Mouse (Mus musculus) forebrain, embryonic 16.5 days (tissue): ENCODE data around the gene Bsn. TPM values are rescaled to one million over a fixed set of nuclear protein-coding genes. Genes with fewer than 3 reads are reported as not detected.

ENCODE experiments used
- ATAC-seq: fragments of 200-750 bp; cut with Nextera tagmentation; 2 replicates; pipeline ENCODE4 v1.8.0; 2017; ENCODE audit warnings: mild to moderate bottlenecking, moderate library complexity
- H3K27ac ChIP-seq: fragments of 300-500 bp; sonication (generic); 2 replicates; pipeline ENCODE4 v1.5.1; 2014; ENCODE audit warnings: low read length, control low read depth
- H3K27me3 ChIP-seq: fragments of 300-500 bp; sonication (generic); replicated peaks from 2 replicates; pipeline ENCODE4 v1.6.1; 2014; ENCODE audit warnings: low read length; ENCODE audit not compliant: control insufficient read depth, insufficient read depth
- H3K36me3 ChIP-seq: fragments of 300-500 bp; sonication (generic); 2 replicates; pipeline ENCODE4 v1.6.1; 2014; ENCODE audit not compliant: control insufficient read depth, insufficient read depth
- H3K4me1 ChIP-seq: fragments of 300-500 bp; sonication (generic); replicated peaks from 2 replicates; pipeline ENCODE4 v1.6.1; 2014; ENCODE audit warnings: low read length; ENCODE audit not compliant: control insufficient read depth, insufficient read depth
- H3K4me2 ChIP-seq: fragments of 300-500 bp; sonication (generic); 2 replicates; pipeline ENCODE4 v1.6.1; 2014; ENCODE audit warnings: mild to moderate bottlenecking, low read length, control low read depth
- H3K4me3 ChIP-seq: fragments of 300-500 bp; sonication (generic); replicated peaks from 2 replicates; pipeline ENCODE4 v1.5.1; 2014; ENCODE audit warnings: mild to moderate bottlenecking, low read length, control low read depth
- H3K9ac ChIP-seq: fragments of 300-500 bp; sonication (generic); replicated peaks from 2 replicates; pipeline ENCODE4 v1.6.1; 2014; ENCODE audit warnings: low read depth, low read length, control low read depth
- H3K9me3 ChIP-seq: fragments of 300-500 bp; sonication (generic); 2 replicates; pipeline ENCODE4 v1.6.1; 2016; ENCODE audit warnings: low read length; ENCODE audit not compliant: control insufficient read depth
- WGBS: fragments of 180-500 bp; shearing (Covaris S2); extraction: QIAGEN DNeasy Blood & Tissue Kit; methylation state at CpG from one replicate; pipeline ENCODE4 v1.1.7; 2014; 5-methylcytosine and 5-hydroxymethylcytosine counted together
- polyA plus RNA-seq: library from polyadenylated mRNA; unstranded; fragments of >200 nt; fragmentation: Nextera tagmentation; extraction: Ambion mirVana; gene quantifications from 2 replicates; pipeline ENCODE4 v1.2.1, GENCODE M21; 2015

Gene Bsn
- polyA plus RNA-seq, 1 experiment from 2014 or later: 8.5 TPM

GRCm38 (mm10) chr9:108145740-108146139 is 44.4 kb downstream of the Bsn start:
- no peak for ATAC-seq

GRCm38 (mm10) chr9:108144371-108145270 is 45.6 kb downstream of the Bsn start:
- no peak for ATAC-seq
- Histone ChIP-seq H3K4me3 (no peak overlapping the region), H3K27ac (no peak overlapping the region), H3K9ac (no peak overlapping the region), H3K4me1 (no peaks in the 10 kb centered on the region), H3K36me3 (no peaks in the 10 kb centered on the region), H3K27me3 (no peaks in the 10 kb centered on the region), H3K9me3 (no peaks in the 10 kb centered on the region), H3K4me2 (no peak overlapping the region)
- 85% methylated on average over 17 of the region's 17 CpGs for WGBS

More at GRCm38 (mm10) chr9:108145740-108146139, 44.4 kb downstream of the Bsn start:
- H3K27ac ChIP-seq: no peak overlapping the region
- no peak overlapping the region for H3K4me3 ChIP-seq
- H3K4me1 ChIP-seq: no peaks in the 10 kb centered on the region
- H3K9ac ChIP-seq: no peak overlapping the region
- H3K9me3 ChIP-seq: no peaks in the 10 kb centered on the region
- no peaks in the 10 kb centered on the region for H3K36me3 ChIP-seq
- H3K4me2 ChIP-seq: no peak overlapping the region
- no peaks in the 10 kb centered on the region for H3K27me3 ChIP-seq
- 75% methylated on average over 6 of the region's 6 CpGs for WGBS

DNA sequence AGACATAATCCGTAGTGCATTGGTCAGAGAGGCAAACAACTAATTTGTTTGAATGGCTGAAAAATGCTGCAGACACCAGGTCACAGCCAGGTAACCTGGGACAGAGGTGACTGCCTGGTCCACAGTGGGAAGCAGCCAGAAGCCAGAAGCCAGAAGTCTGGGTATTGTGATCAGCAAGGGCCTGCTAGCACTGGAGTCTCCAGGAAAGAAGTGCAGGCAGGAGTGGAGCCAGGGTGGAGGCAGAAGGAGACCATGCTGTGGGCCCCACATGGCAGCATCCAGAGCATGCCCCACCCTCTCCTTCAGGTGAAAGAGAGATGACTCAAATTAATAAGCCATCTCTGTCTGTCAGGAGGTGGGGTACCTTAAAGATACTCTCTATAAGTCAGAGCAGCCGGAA is 46.7 kb downstream of the Bsn start:
- H3K27ac ChIP-seq: no peak overlapping the region
- peaks cover 2% of the 10 kb centered on the region; the same call in 1 of the 2 replicates for H3K36me3 ChIP-seq
- no peak overlapping the region for H3K9ac ChIP-seq
- H3K27me3 ChIP-seq: no peaks in the 10 kb centered on the region
- no peak for ATAC-seq
- no peaks in the 10 kb centered on the region for H3K9me3 ChIP-seq
- no peaks in the 10 kb centered on the region for H3K4me1 ChIP-seq
- no peak overlapping the region for H3K4me3 ChIP-seq
- WGBS: 90% methylated on average over 2 of the region's 2 CpGs
- H3K4me2 ChIP-seq: no peak overlapping the region

- H3K36me3 ChIP-seq: peaks cover 2% of the 10 kb centered on the region
- 91% methylated on average over 10 of the region's 10 CpGs for WGBS
- no peak for ATAC-seq
- no peak overlapping the region for H3K4me2 ChIP-seq
- H3K9ac ChIP-seq: no peak overlapping the region
- no peaks in the 10 kb centered on the region for H3K9me3 ChIP-seq
- H3K27ac ChIP-seq: no peak overlapping the region
- H3K4me1 ChIP-seq: no peaks in the 10 kb centered on the region
- H3K27me3 ChIP-seq: no peaks in the 10 kb centered on the region
- no peak overlapping the region for H3K4me3 ChIP-seq
Observed at GRCm38 (mm10) chr9:108141387-108141786, 48.8 kb downstream of the Bsn start.

DNA sequence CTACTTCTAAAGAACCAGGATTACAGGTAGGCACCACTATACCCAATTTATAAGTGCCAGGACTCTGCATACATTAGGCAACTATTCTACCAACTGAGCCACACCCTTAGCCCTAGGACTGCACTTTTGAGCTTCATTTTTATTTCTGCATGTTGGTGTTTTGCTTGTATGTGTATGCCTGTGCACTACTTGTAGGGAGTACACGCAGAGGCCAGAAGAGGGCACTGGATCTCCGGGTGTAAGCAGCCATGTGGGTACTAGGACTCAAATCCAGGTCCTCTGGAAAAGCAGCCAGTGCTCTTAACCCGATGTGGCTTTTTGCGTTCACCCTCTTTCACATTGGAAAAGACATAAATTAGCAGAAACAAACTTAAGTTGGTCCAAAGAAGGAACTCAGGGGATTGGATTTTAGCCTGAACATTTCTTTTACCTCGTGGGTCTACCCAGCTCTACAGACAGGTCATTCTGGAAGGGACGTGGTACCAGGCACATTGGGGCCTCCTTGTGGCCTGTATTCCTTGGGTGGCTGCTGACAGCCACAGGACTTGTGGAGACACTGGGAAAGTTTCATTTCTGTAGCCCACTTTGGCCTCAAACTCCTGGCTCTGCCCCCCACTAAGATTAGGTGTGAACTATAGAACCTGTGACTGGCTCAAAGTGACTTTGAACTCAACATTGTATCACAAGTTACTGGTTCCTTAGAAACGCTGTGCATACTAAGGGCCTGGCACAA is 50.1 kb downstream of the Bsn start:
- no peak overlapping the region for H3K9ac ChIP-seq
- H3K4me3 ChIP-seq: no peak overlapping the region
- H3K4me2 ChIP-seq: no peak overlapping the region
- H3K9me3 ChIP-seq: no peaks in the 10 kb centered on the region
- no peak for ATAC-seq
- no peaks in the 10 kb centered on the region for H3K27me3 ChIP-seq
- no peak overlapping the region for H3K27ac ChIP-seq
- H3K36me3 ChIP-seq: peaks cover 2% of the 10 kb centered on the region
- 82% methylated on average over 7 of the region's 7 CpGs for WGBS
- H3K4me1 ChIP-seq: no peaks in the 10 kb centered on the region

DNA sequence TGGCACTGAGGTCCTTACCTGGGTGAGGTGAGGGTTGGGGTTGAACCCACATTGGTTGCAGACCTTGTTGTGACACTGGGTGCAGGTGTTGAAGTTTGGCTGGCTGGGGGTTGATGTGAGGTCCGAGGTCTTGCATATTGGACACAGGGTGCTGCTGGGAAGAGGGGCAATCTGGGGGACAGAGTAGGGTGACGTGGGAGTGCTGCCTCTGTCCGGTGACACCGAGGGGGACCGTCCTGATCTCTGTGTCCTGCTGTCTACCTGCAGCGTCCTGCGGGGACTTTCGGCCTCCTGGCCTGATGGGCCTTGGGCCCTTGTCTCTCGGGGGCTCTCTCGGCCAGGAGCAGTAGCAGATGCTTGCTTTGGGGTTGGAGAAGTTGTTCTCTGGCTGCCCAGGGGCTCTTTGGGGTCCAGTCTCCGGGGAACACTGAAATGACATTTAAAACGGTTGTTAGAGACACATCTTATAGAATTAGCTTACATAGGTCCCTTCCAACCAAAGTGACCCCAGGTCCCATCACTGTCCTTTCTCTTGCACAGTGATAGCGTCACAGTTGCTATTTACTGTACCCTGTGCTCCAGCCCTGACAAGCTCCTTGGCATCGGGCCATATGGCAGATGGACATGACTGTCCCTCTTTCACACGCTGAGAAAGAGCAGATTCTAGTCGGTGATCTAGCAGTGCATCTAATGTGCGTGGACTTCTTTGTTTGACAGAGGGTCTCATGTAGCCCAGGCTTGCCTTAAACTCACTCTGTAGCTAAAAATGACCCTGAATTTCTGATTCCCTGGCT is 50.8 kb downstream of the Bsn start:
- Histone ChIP-seq H3K36me3 (peaks cover 2% of the 10 kb centered on the region), H3K27ac (no peak overlapping the region), H3K4me1 (no peaks in the 10 kb centered on the region), H3K9me3 (no peaks in the 10 kb centered on the region), H3K4me3 (no peak overlapping the region), H3K27me3 (no peaks in the 10 kb centered on the region), H3K4me2 (no peak overlapping the region), H3K9ac (no peak overlapping the region)
- no peak for ATAC-seq
- 82% methylated on average over 17 of the region's 17 CpGs for WGBS

DNA sequence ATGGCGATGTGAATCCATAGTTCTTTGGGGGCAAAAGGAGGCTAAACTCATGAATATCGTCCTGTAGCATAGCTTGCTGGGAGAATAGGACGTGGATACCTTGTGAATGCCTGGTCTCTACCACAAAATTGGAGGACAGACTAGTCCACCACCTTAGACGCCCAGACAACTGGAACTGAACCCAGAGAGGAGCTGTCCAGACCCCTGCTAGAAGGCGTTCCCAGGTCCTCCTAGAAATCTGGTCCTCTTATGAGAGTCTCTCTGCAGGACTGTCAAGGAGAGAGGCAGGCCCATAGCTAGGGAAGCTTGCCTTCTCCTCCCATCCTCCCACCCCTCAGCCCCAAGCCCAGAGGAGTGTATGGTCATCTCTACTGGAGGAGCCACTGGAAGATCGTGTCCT is 52.1 kb downstream of the Bsn start:
- peaks cover 2% of the 10 kb centered on the region for H3K36me3 ChIP-seq
- H3K9me3 ChIP-seq: no peaks in the 10 kb centered on the region
- no peak overlapping the region for H3K4me2 ChIP-seq
- no peak for ATAC-seq
- no peaks in the 10 kb centered on the region for H3K27me3 ChIP-seq
- no peak overlapping the region for H3K27ac ChIP-seq
- WGBS: 83% methylated on average over 6 of the region's 6 CpGs
- H3K9ac ChIP-seq: no peak overlapping the region
- no peak overlapping the region for H3K4me3 ChIP-seq
- H3K4me1 ChIP-seq: no peaks in the 10 kb centered on the region

GRCm38 (mm10) chr9:108137523-108137922 is 52.7 kb downstream of the Bsn start:
- Histone ChIP-seq H3K9me3 (no peaks in the 10 kb centered on the region), H3K4me2 (no peak overlapping the region), H3K36me3 (peaks cover 2% of the 10 kb centered on the region), H3K4me3 (no peak overlapping the region), H3K4me1 (no peaks in the 10 kb centered on the region), H3K27ac (no peak overlapping the region), H3K9ac (no peak overlapping the region), H3K27me3 (no peaks in the 10 kb centered on the region)
- 81% methylated on average over 17 of the region's 17 CpGs for WGBS
- ATAC-seq: no peak

GRCm38 (mm10) chr9:108136930-108137462 is 53.2 kb downstream of the Bsn start:
- H3K36me3 ChIP-seq: peaks cover 2% of the 10 kb centered on the region
- H3K4me3 ChIP-seq: no peak overlapping the region
- no peaks in the 10 kb centered on the region for H3K4me1 ChIP-seq
- WGBS: 79% methylated on average over 6 of the region's 6 CpGs
- ATAC-seq: no peak
- no peak overlapping the region for H3K4me2 ChIP-seq
- no peak overlapping the region for H3K27ac ChIP-seq
- H3K27me3 ChIP-seq: no peaks in the 10 kb centered on the region
- H3K9me3 ChIP-seq: no peaks in the 10 kb centered on the region
- H3K9ac ChIP-seq: no peak overlapping the region
